Mouse (Mus musculus): ENCODE results near the gene Adnp. TPM values are rescaled to one million over a fixed set of nuclear protein-coding genes. Genes with fewer than 3 reads are reported as not detected.

Adnp gene
- polyA plus RNA-seq, 1 experiment from 2014 or later, result 4.1 TPM

DNA sequence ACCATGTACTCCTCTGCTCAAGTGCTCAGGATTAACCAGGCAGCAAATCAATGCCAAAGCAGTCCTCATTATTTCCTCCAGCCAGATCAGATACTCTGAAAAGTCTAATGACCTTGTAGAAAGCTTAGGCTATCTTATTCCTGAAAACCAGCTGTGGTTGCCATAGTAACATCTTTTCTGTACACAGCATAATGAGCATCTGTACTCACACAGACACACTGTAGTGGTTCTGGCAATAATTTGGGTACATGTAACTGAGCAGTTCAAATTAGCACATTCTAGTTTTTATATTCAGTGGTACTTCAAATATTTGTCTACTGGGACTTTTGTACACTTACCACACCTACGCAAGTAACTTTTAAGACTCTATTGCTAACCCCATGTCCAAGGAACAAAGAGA lies 8.5 kb downstream of the Adnp start:
- H3K27me3 ChIP-seq (ENCODE audit: control insufficient read depth, insufficient read depth, low read length), result no peaks in the 10 kb centered on the region
- no peaks in the 10 kb centered on the region for H3K9me3 ChIP-seq (ENCODE audit: control insufficient read depth, low read depth, low read length)
- peaks cover 17% of the 10 kb centered on the region; the same call in 1 of the 2 replicates for H3K36me3 ChIP-seq (ENCODE audit: control insufficient read depth, insufficient read depth, low read length)
- no peak overlapping the region for H3K4me2 ChIP-seq (replicated peaks; ENCODE audit: low read depth, low read length)
- H3K4me1 ChIP-seq (ENCODE audit: control insufficient read depth, insufficient read depth, low read length), result peaks cover 61% of the 10 kb centered on the region
- no peak overlapping the region for H3K27ac ChIP-seq (ENCODE audit: low read length)
- no peak for ATAC-seq (ENCODE audit: insufficient number of reproducible peaks, insufficient read depth, low FRiP score, low read depth)
- no peak overlapping the region for H3K9ac ChIP-seq (replicated peaks; ENCODE audit: low read depth, low read length)
- WGBS, result 86% methylated on average over 1 of the region's 1 CpGs
- H3K4me3 ChIP-seq (ENCODE audit: low read depth, low read length), result no peak overlapping the region

DNA sequence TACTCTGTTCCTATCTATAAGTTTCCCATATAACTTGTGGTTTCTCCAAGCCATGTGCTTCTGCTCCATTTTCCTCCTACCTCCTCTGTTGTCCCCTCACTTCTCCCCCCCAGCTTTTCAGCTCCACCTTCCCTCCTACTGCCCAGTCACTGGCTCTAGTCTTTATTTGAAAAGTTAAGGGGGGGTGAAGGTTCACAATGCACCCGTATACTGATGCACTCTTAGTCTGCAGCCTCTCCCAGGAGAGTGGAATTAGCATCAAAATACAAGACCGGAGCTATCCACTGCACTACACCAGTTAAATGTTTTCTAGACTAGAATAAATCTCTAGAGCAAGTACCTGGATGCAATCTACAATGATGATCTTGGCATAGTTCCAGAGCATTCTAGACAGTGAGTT lies 11.2 kb downstream of the Adnp start:
- WGBS, result 49% methylated on average over 2 of the region's 2 CpGs
- Histone ChIP-seq H3K9ac (replicated peaks; ENCODE audit: low read depth, low read length) (no peak overlapping the region), H3K36me3 (ENCODE audit: control insufficient read depth, insufficient read depth, low read length) (peaks cover 21% of the 10 kb centered on the region; the same call in 1 of the 2 replicates), H3K4me2 (replicated peaks; ENCODE audit: low read depth, low read length) (no peak overlapping the region), H3K9me3 (ENCODE audit: control insufficient read depth, low read depth, low read length) (no peaks in the 10 kb centered on the region), H3K4me1 (ENCODE audit: control insufficient read depth, insufficient read depth, low read length) (peaks cover 60% of the 10 kb centered on the region), H3K27me3 (ENCODE audit: control insufficient read depth, insufficient read depth, low read length) (no peaks in the 10 kb centered on the region), H3K4me3 (ENCODE audit: low read depth, low read length) (no peak overlapping the region), H3K27ac (ENCODE audit: low read length) (no peak overlapping the region)
- ATAC-seq (ENCODE audit: insufficient number of reproducible peaks, insufficient read depth, low FRiP score, low read depth), result no peak

DNA sequence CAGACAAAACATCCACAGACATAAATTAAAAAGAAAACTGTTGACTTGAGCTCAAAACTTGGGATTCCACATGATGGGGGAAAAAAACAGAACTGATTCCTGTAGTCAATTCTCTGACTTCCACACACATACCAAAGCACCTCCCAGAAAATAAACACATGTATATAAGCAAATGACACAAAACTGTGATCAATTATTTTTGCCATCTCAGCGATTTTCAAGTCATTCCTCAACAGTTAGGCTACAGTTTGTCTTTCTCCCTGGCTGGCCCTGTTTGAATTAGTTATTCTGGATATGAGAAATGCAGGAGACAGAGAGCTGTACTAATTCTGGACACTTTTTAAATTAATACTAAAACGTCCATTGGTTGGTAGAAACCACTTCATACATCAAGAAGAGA lies 13.2 kb downstream of the Adnp start:
- H3K4me3 ChIP-seq (ENCODE audit: low read depth, low read length), result no peak overlapping the region
- no peaks in the 10 kb centered on the region for H3K27me3 ChIP-seq (ENCODE audit: control insufficient read depth, insufficient read depth, low read length)
- no peak for ATAC-seq (ENCODE audit: insufficient number of reproducible peaks, insufficient read depth, low FRiP score, low read depth)
- 40% methylated on average over 2 of the region's 2 CpGs for WGBS
- H3K27ac ChIP-seq (ENCODE audit: low read length), result no peak overlapping the region
- no peaks in the 10 kb centered on the region for H3K9me3 ChIP-seq (ENCODE audit: control insufficient read depth, low read depth, low read length)
- peaks cover 24% of the 10 kb centered on the region; the same call in 1 of the 2 replicates for H3K36me3 ChIP-seq (ENCODE audit: control insufficient read depth, insufficient read depth, low read length)
- H3K4me2 ChIP-seq (replicated peaks; ENCODE audit: low read depth, low read length), result no peak overlapping the region
- H3K4me1 ChIP-seq (ENCODE audit: control insufficient read depth, insufficient read depth, low read length), result peaks cover 45% of the 10 kb centered on the region
- H3K9ac ChIP-seq (replicated peaks; ENCODE audit: low read depth, low read length), result no peak overlapping the region

DNA sequence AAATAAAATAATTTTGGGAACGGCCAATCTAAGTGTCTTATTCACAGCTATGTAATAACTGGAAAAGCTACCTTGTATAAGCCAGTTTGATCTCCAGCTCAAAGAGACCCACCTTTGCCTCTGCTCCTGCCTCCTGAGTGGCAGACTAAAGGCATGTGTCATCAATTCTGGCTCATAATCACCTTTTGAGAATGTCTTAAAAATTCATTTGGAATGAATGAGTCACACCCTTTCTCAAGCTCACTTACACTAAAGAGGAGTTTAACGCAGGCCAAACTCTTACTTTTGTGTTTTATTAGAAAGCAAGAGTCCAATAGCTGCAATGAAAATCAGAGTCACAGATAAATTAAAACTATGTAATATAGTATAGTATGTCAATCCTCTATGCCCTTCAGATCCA lies 15.1 kb downstream of the Adnp start:
- Histone ChIP-seq H3K9ac (replicated peaks; ENCODE audit: low read depth, low read length) (no peak overlapping the region), H3K4me3 (ENCODE audit: low read depth, low read length) (no peak overlapping the region), H3K27ac (ENCODE audit: low read length) (no peak overlapping the region), H3K4me1 (ENCODE audit: control insufficient read depth, insufficient read depth, low read length) (peaks cover 34% of the 10 kb centered on the region), H3K27me3 (ENCODE audit: control insufficient read depth, insufficient read depth, low read length) (no peaks in the 10 kb centered on the region), H3K36me3 (ENCODE audit: control insufficient read depth, insufficient read depth, low read length) (peaks cover 29% of the 10 kb centered on the region), H3K4me2 (replicated peaks; ENCODE audit: low read depth, low read length) (no peak overlapping the region), H3K9me3 (ENCODE audit: control insufficient read depth, low read depth, low read length) (no peaks in the 10 kb centered on the region)
- WGBS, result 93% methylated on average over 2 of the region's 2 CpGs
- ATAC-seq (ENCODE audit: insufficient number of reproducible peaks, insufficient read depth, low FRiP score, low read depth), result no peak

DNA sequence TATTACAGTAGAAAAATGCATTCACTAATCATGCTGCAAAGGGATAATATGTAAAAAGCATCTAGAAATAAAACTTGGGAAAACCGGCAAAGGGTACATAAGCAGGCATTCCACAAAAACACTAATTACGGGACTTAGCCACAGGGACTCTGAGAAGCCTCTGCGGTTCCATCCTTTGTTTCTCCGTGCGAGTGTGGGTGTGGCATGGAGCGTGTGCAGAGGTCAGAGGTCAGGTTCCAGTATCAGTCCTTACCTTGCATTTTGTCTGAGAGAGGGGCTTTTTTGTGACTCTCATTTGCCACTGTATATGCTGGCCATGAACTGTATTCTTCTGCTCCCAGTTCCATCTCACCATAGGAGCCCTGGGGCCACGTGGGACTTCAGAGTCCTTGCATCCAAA lies 31.0 kb downstream of the Adnp start:
- no peak overlapping the region for H3K4me3 ChIP-seq (ENCODE audit: low read depth, low read length)
- H3K4me2 ChIP-seq (replicated peaks; ENCODE audit: low read depth, low read length), result no peak overlapping the region
- no peaks in the 10 kb centered on the region for H3K9me3 ChIP-seq (ENCODE audit: control insufficient read depth, low read depth, low read length)
- H3K4me1 ChIP-seq (ENCODE audit: control insufficient read depth, insufficient read depth, low read length), result no peaks in the 10 kb centered on the region
- H3K27me3 ChIP-seq (ENCODE audit: control insufficient read depth, insufficient read depth, low read length), result no peaks in the 10 kb centered on the region
- H3K27ac ChIP-seq (ENCODE audit: low read length), result no peak overlapping the region
- WGBS, result 47% methylated on average over 7 of the region's 7 CpGs
- no peak for ATAC-seq (ENCODE audit: insufficient number of reproducible peaks, insufficient read depth, low FRiP score, low read depth)
- no peak overlapping the region for H3K9ac ChIP-seq (replicated peaks; ENCODE audit: low read depth, low read length)
- H3K36me3 ChIP-seq (ENCODE audit: control insufficient read depth, insufficient read depth, low read length), result peaks cover 8% of the 10 kb centered on the region

DNA sequence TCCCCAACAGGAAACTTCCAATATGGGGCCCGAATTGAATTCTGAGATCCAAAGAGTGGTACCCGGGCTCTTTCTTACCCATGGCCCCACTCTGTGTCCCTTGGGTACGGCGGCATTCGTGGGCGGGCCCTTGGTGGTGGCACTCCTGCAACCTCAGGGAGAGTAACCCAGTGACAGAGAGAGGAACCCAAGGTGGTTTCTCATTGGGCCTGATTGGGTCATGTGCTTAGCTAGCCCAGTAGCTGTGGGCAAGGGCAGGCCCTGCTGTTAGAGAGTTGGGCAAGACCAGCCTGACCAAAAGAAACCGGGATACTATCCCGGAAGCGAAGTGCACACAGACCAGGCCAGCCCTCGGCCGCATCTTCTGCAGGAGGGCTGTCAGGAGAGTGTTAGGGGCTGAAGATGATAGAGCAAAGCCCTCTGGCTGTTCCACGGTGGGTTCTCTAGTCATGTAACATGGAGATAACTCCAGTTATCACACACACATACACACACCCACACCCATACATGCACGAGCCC lies 36.7 kb downstream of the Adnp start:
- no peaks in the 10 kb centered on the region for H3K9me3 ChIP-seq (ENCODE audit: control insufficient read depth, low read depth, low read length)
- H3K4me1 ChIP-seq (ENCODE audit: control insufficient read depth, insufficient read depth, low read length), result peaks cover 36% of the 10 kb centered on the region
- peak overlapping the region; percentile 90; the same call in 1 of the 2 replicates for H3K27ac ChIP-seq (ENCODE audit: low read length)
- H3K4me3 ChIP-seq (ENCODE audit: low read depth, low read length), result no peak overlapping the region
- H3K36me3 ChIP-seq (ENCODE audit: control insufficient read depth, insufficient read depth, low read length), result no peaks in the 10 kb centered on the region
- peak; percentile 79 for ATAC-seq (ENCODE audit: insufficient number of reproducible peaks, insufficient read depth, low FRiP score, low read depth)
- peak overlapping the region; percentile 35 for H3K4me2 ChIP-seq (replicated peaks; ENCODE audit: low read depth, low read length)
- H3K9ac ChIP-seq (replicated peaks; ENCODE audit: low read depth, low read length), result no peak overlapping the region
- no peaks in the 10 kb centered on the region for H3K27me3 ChIP-seq (ENCODE audit: control insufficient read depth, insufficient read depth, low read length)
- WGBS, result 13% methylated on average over 13 of the region's 13 CpGs

DNA sequence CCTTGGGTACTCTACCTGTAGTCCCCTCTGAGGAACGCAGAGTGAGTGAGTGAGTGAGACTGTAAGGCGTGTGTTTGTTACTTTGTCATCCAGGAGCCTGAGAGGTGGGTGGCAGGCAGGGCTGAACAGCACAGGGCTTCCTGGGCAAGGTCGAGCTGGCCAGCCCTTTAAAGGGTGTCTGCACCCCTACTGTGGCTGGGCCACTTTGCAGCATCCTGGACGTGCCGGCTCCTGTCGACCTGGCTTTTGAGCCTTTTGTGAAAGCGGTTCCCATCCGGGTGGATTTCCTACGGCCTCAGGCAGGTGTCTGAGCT lies 37.2 kb downstream of the Adnp start:
- no peak overlapping the region for H3K9ac ChIP-seq (replicated peaks; ENCODE audit: low read depth, low read length)

DNA sequence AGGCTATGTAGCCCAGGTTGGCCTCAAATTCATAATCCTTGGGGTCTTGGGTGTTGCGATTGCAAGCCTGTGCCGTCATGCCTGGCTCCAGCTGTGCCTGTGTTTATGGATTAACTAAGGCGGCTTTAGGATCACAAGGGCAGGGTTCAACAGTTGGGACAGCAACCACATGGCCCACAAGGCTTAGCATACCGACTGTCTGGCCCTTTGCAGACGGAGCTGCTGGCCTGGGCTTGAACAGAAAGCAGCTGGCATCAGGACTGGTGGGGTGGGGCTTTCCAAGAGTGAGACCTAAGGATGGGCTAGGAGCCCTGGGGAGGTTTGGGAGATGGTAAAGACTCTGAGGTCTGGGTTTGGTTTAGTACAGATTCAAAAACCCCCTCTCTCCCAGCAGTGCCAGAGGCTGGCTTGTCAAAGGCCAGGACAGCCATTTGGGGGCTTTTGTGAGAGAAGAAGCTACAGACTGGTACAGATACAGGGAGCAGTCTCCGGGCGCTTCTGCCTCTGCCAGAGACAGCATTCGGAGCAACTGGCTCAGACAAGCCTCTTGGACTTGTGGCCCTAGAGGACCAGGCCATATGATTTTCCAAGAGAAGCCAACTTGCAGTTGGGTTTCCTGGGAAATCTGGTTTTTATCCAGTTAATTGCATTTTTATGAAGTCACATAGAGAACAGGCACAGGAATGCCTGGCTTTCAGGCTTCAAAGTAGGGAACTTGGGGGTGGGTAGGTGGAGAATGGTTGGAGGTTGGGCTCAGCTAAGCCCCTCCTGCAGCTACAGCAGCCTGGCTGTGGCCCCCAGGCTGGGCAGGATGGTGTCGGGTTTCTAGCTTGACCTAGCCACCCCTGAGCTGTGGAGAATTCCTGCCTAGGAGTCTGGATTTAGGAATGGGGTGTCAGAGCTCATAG lies 37.8 kb downstream of the Adnp start:
- H3K9ac ChIP-seq (replicated peaks; ENCODE audit: low read depth, low read length), result no peak overlapping the region
- H3K9me3 ChIP-seq (ENCODE audit: control insufficient read depth, low read depth, low read length), result no peaks in the 10 kb centered on the region
- H3K36me3 ChIP-seq (ENCODE audit: control insufficient read depth, insufficient read depth, low read length), result no peaks in the 10 kb centered on the region
- peak overlapping the region; percentile 35 for H3K4me2 ChIP-seq (replicated peaks; ENCODE audit: low read depth, low read length)
- H3K4me1 ChIP-seq (ENCODE audit: control insufficient read depth, insufficient read depth, low read length), result peaks cover 36% of the 10 kb centered on the region
- no peak overlapping the region for H3K4me3 ChIP-seq (ENCODE audit: low read depth, low read length)
- H3K27me3 ChIP-seq (ENCODE audit: control insufficient read depth, insufficient read depth, low read length), result no peaks in the 10 kb centered on the region
- 26% methylated on average over 9 of the region's 9 CpGs for WGBS
- ATAC-seq (ENCODE audit: insufficient number of reproducible peaks, insufficient read depth, low FRiP score, low read depth), result peak; percentile 66
- peak overlapping the region; percentile 90 for H3K27ac ChIP-seq (ENCODE audit: low read length)

More for the DNA sequence above, 37.2 kb downstream of the Adnp start:
- H3K4me3 ChIP-seq (ENCODE audit: low read depth, low read length), result no peak overlapping the region
- peak overlapping the region; percentile 90 for H3K27ac ChIP-seq (ENCODE audit: low read length)
- peak overlapping the region; percentile 35 for H3K4me2 ChIP-seq (replicated peaks; ENCODE audit: low read depth, low read length)
- peak; percentile 4; the same call in 1 of the 2 replicates for ATAC-seq (ENCODE audit: insufficient number of reproducible peaks, insufficient read depth, low FRiP score, low read depth)
- peaks cover 36% of the 10 kb centered on the region for H3K4me1 ChIP-seq (ENCODE audit: control insufficient read depth, insufficient read depth, low read length)
- 4% methylated on average over 9 of the region's 9 CpGs for WGBS
- no peaks in the 10 kb centered on the region for H3K27me3 ChIP-seq (ENCODE audit: control insufficient read depth, insufficient read depth, low read length)
- H3K9me3 ChIP-seq (ENCODE audit: control insufficient read depth, low read depth, low read length), result no peaks in the 10 kb centered on the region
- no peaks in the 10 kb centered on the region for H3K36me3 ChIP-seq (ENCODE audit: control insufficient read depth, insufficient read depth, low read length)
